ENCODE assay signal across 14 mouse cellular contexts in genomic region chr19:32237685-32238084, GRCm38 (mm10).
A peak's percentile ranks its signal among the peaks of the same experiment; 100 is the strongest.
DNase-seq lines count a peak whose midpoint lies in the region; ATAC-seq and TF ChIP-seq lines count a peak whose summit lies in the region.
"Had no signal": no experiment of that assay in that cellular context is flagged by ENCODE, and none has a peak within 500 bp of the region (broad histone marks: within the 10 kb centered on the region; RNA-seq: fewer than 3 reads in every experiment).

No protein-coding gene starts in this region.

- peaks cover 32% of the 10 kb centered on the region for H3K4me1 ChIP-seq in kidney, embryonic 15.5 days
- peaks cover 63% of the 10 kb centered on the region for H3K4me1 ChIP-seq in E14TG2a.4 (replicated peaks; ENCODE audit: low read depth, low read length)
- peaks cover 78% of the 10 kb centered on the region for H3K4me1 ChIP-seq in liver, embryonic 13.5 days (replicated peaks)

- no peak for DNase-seq in kidney, adult 9 months
- peak; percentile 36 for DNase-seq in c-Kit-positive CD71-positive TER-119-positive erythroid progenitor cells, embryonic 14.5 days (ENCODE audit: low spot score)
- DNase-seq in liver, embryonic 13.5 days: no peak
- DNase-seq in ovary, adult 18-20 months (ENCODE audit: low spot score): no peak
- no peak for DNase-seq in ovary, postnatal 10 days (ENCODE audit: low spot score)
- DNase-seq in cerebellum, adult 11-12 months: no peak
- DNase-seq: adrenal gland, postnatal 14 days; heart, adult 2 months; lung, postnatal 10 days had no signal

- no peak overlapping the region for H3K9ac ChIP-seq in kidney, embryonic 15.5 days
- peak overlapping the region; percentile 86 for H3K9ac ChIP-seq in liver, embryonic 13.5 days

- H3K4me3 ChIP-seq in kidney, embryonic 15.5 days (replicated peaks): no peak overlapping the region
- peak overlapping the region; percentile 51 for H3K4me3 ChIP-seq in E14TG2a.4 (replicated peaks; ENCODE audit: low read length)
- peak overlapping the region; percentile 67 for H3K4me3 ChIP-seq in liver, embryonic 13.5 days (replicated peaks)
- H3K4me3 ChIP-seq: forebrain, embryonic 10.5 days; heart, adult 2 months had no signal

- no peaks in the 10 kb centered on the region for H3K9me3 ChIP-seq in kidney, embryonic 15.5 days (replicated peaks)
- no peaks in the 10 kb centered on the region for H3K9me3 ChIP-seq in E14TG2a.4 (ENCODE audit: low read length)
- no peaks in the 10 kb centered on the region for H3K9me3 ChIP-seq in liver, embryonic 13.5 days (replicated peaks)
- H3K9me3 ChIP-seq: forebrain, embryonic 10.5 days had no signal

- peak overlapping the region; percentile 28 for H3K27ac ChIP-seq in kidney, embryonic 15.5 days
- H3K27ac ChIP-seq in liver, embryonic 13.5 days: peak overlapping the region; percentile 97
- H3K27ac ChIP-seq: forebrain, embryonic 10.5 days; heart, adult 2 months had no signal

- 35% methylated on average over 5 of the region's 5 CpGs for WGBS in kidney, embryonic 15.5 days
- WGBS in liver, embryonic 13.5 days (ENCODE audit: insufficient replicate concordance): 30% methylated on average over 5 of the region's 5 CpGs

- no peaks in the 10 kb centered on the region for H3K27me3 ChIP-seq in kidney, embryonic 15.5 days
- no peaks in the 10 kb centered on the region for H3K27me3 ChIP-seq in E14TG2a.4 (ENCODE audit: insufficient read depth, low read length)
- no peaks in the 10 kb centered on the region for H3K27me3 ChIP-seq in liver, embryonic 13.5 days
- H3K27me3 ChIP-seq: Patski had no signal

- TF ChIP-seq CTCF in E14TG2a.4 (conservative IDR thresholded peaks at IDR 0.05; ENCODE audit: low read length): no peak

- ATAC-seq in kidney, embryonic 15.5 days (replicated peaks; ENCODE audit: low FRiP score): peak; percentile 77
- ATAC-seq in liver, embryonic 13.5 days (ENCODE audit: low read depth): no peak
- ATAC-seq: inflammation-experienced regulatory T-cells, adult 6 months; Patski had no signal

- no peaks in the 10 kb centered on the region for H3K36me3 ChIP-seq in kidney, embryonic 15.5 days
- peaks cover 9% of the 10 kb centered on the region for H3K36me3 ChIP-seq in E14TG2a.4 (ENCODE audit: insufficient read depth, low read length)
- 0 out of 2 replicates have a peak, but pooled peaks cover 3% of the 10 kb centered on the region for H3K36me3 ChIP-seq in liver, embryonic 13.5 days
- H3K36me3 ChIP-seq: forebrain, embryonic 10.5 days had no signal

- no peak overlapping the region for H3K4me2 ChIP-seq in kidney, embryonic 15.5 days
- peak overlapping the region; percentile 83 for H3K4me2 ChIP-seq in liver, embryonic 13.5 days
